22 mouse cellular contexts compared by ENCODE assay signal in the genomic region with DNA sequence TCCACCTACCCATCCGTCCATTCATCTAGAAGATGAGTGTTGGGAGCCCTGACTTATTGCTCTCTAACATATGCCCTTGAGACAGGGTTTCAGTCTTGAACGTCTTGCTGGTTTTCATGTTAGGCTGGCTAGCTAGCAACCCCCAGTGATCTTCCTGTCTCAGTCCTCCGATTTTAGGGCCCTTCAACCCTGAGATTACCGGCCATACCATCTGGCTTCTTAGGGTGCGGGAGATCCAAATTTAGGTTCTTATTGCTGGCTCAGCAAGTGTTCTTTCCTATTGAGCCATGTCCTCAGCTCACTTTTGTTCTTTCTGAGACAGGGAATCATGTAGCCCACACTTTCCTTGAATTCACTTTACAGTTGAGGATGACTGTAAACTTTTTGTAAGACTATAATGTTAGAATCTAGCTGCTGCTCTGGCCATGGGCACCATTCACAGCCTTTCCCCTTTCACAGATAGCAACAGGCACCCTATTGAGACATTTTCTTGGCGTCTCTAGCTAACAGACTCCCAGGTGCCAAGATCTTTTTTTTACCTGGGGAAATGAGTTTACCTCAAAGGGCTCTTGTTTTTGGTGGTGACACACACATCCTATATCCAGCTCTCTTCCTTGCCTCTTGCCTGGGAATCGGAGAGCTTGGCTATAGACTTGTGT. TPM values are rescaled to one million over a fixed set of nuclear protein-coding genes. Genes with fewer than 3 reads are reported as not detected.
DNase-seq lines count a peak whose midpoint lies in the region; ATAC-seq and TF ChIP-seq lines count a peak whose summit lies in the region.
"Had no signal": no experiment of that assay in that cellular context is flagged by ENCODE, and none has a peak within 500 bp of the region (broad histone marks: within the 10 kb centered on the region; RNA-seq: fewer than 3 reads in every experiment).

No protein-coding gene starts in this region.

- TF ChIP-seq EP300 in liver, postnatal 0 days (IDR thresholded peaks at IDR 0.05; ENCODE audit: low read depth), result no peak

- peak; percentile 38 for DNase-seq in heart, embryonic 10.5 days (ENCODE audit: low spot score)
- no peak for DNase-seq in heart, adult 9 months (ENCODE audit: low spot score in 2 of 2)
- DNase-seq in liver, postnatal 0 days, result no peak
- DNase-seq in brain, adult 2 months (ENCODE audit: low read depth, low spot score), result peak; percentile 70
- no peak for DNase-seq in right cerebral cortex, adult 18-20 months
- DNase-seq: adrenal gland, adult 2 months; forebrain, postnatal 0 days; heart, adult 18-20 months; kidney, adult 8-10 months; kidney, postnatal 36 days; layer of hippocampus, adult 9-11 months; lung, adult 2 months; lung, postnatal 36 days; retina, postnatal 1 day; thymus, adult 18-20 months had no signal

- no peak overlapping the region for H3K9ac ChIP-seq in liver, embryonic 16.5 days (ENCODE audit: low read depth, low read length)
- H3K9ac ChIP-seq in liver, postnatal 0 days (replicated peaks), result no peak overlapping the region
- H3K9ac ChIP-seq: forebrain, postnatal 0 days; limb, embryonic 13.5 days; midbrain, embryonic 15.5 days had no signal

- H3K4me1 ChIP-seq in heart, embryonic 10.5 days, result peaks cover 22% of the 10 kb centered on the region; the same call in 1 of the 2 replicates
- peaks cover 38% of the 10 kb centered on the region for H3K4me1 ChIP-seq in liver, embryonic 16.5 days (ENCODE audit: control insufficient read depth, low read depth, low read length)
- H3K4me1 ChIP-seq in liver, postnatal 0 days (ENCODE audit: insufficient read depth), result peaks cover 29% of the 10 kb centered on the region
- H3K4me1 ChIP-seq: midbrain, embryonic 15.5 days had no signal

- no peak for TF ChIP-seq CTCF in liver, postnatal 0 days (IDR thresholded peaks at IDR 0.05; ENCODE audit: low read depth)

- WGBS in heart, embryonic 10.5 days, result 73% methylated on average over 7 of the region's 7 CpGs
- WGBS in liver, embryonic 16.5 days (ENCODE audit: insufficient replicate concordance), result 65% methylated on average over 7 of the region's 7 CpGs
- 72% methylated on average over 7 of the region's 7 CpGs for WGBS in liver, postnatal 0 days (ENCODE audit: insufficient replicate concordance)
- 86% methylated on average over 7 of the region's 7 CpGs for WGBS in macrophage (ENCODE audit: missing documents)

- H3K27me3 ChIP-seq in heart, embryonic 10.5 days (ENCODE audit: insufficient read depth, poor library complexity, severe bottlenecking), result no peaks in the 10 kb centered on the region
- no peaks in the 10 kb centered on the region for H3K27me3 ChIP-seq in liver, embryonic 16.5 days (ENCODE audit: control insufficient read depth, insufficient read depth, low read depth, low read length)
- no peaks in the 10 kb centered on the region for H3K27me3 ChIP-seq in liver, postnatal 0 days (ENCODE audit: insufficient read depth, low read length)
- H3K27me3 ChIP-seq: limb, embryonic 13.5 days; midbrain, embryonic 15.5 days had no signal

- H3K27ac ChIP-seq in heart, embryonic 10.5 days, result no peak overlapping the region
- peak overlapping the region; percentile 14; the same call in 1 of the 2 replicates for H3K27ac ChIP-seq in liver, embryonic 16.5 days (ENCODE audit: low read length)
- H3K27ac ChIP-seq in liver, postnatal 0 days (ENCODE audit: low read depth), result no peak overlapping the region
- H3K27ac ChIP-seq in macrophage, result peak overlapping the region; percentile 16; the same call in 1 of the 2 replicates
- H3K27ac ChIP-seq: hindbrain, postnatal 0 days; limb, embryonic 13.5 days; midbrain, embryonic 15.5 days had no signal

- H3K4me3 ChIP-seq in heart, embryonic 10.5 days, result no peak overlapping the region
- no peak overlapping the region for H3K4me3 ChIP-seq in liver, embryonic 16.5 days (ENCODE audit: low read depth, low read length)
- H3K4me3 ChIP-seq in liver, postnatal 0 days (ENCODE audit: low read depth, low read length), result no peak overlapping the region
- H3K4me3 ChIP-seq in macrophage (ENCODE audit: inconsistent target), result no peak overlapping the region
- H3K4me3 ChIP-seq: erythroblast, embryonic 14.5 days; limb, embryonic 13.5 days; midbrain, embryonic 15.5 days had no signal

- H3K9me3 ChIP-seq in heart, embryonic 10.5 days, result no peaks in the 10 kb centered on the region
- no peaks in the 10 kb centered on the region for H3K9me3 ChIP-seq in liver, embryonic 16.5 days (replicated peaks; ENCODE audit: control insufficient read depth, low read length)
- no peaks in the 10 kb centered on the region for H3K9me3 ChIP-seq in liver, postnatal 0 days (ENCODE audit: low read length)
- H3K9me3 ChIP-seq: G1E; limb, embryonic 13.5 days; midbrain, embryonic 15.5 days had no signal

- ATAC-seq in liver, embryonic 16.5 days (ENCODE audit: low read depth), result no peak
- ATAC-seq in liver, postnatal 0 days, result no peak
- ATAC-seq: forebrain, postnatal 0 days; hindbrain, postnatal 0 days; midbrain, embryonic 15.5 days had no signal

- peaks cover 99% of the 10 kb centered on the region for H3K79me2 ChIP-seq in macrophage (ENCODE audit: inconsistent target)

- no peaks in the 10 kb centered on the region for H3K36me3 ChIP-seq in heart, embryonic 10.5 days
- no peaks in the 10 kb centered on the region for H3K36me3 ChIP-seq in liver, embryonic 16.5 days (ENCODE audit: control insufficient read depth, insufficient read depth)
- no peaks in the 10 kb centered on the region for H3K36me3 ChIP-seq in liver, postnatal 0 days (replicated peaks; ENCODE audit: insufficient read depth, low read length)
- H3K36me3 ChIP-seq in macrophage (ENCODE audit: inconsistent target), result no peaks in the 10 kb centered on the region
- H3K36me3 ChIP-seq: limb, embryonic 13.5 days; midbrain, embryonic 15.5 days had no signal

- H3K4me2 ChIP-seq in liver, embryonic 16.5 days (ENCODE audit: low read depth, low read length), result no peak overlapping the region
- H3K4me2 ChIP-seq in liver, postnatal 0 days (ENCODE audit: low read depth, low read length), result no peak overlapping the region
- H3K4me2 ChIP-seq: limb, embryonic 13.5 days; midbrain, embryonic 15.5 days had no signal

RNA-seq across cellular contexts. Expression of a gene that starts 9.2 kb away (rescaled TPM):
- 11.5 and 18.2 TPM in 2 replicates for polyA plus RNA-seq in heart, embryonic 10.5 days (2016; fragmentation: Nextera tagmentation; extraction: Ambion mirVana)
- 8.2 and 9.0 TPM in 2 replicates for polyA plus RNA-seq in liver, embryonic 16.5 days (2015; fragmentation: Nextera tagmentation; extraction: Ambion mirVana)
- polyA plus RNA-seq in liver, postnatal 0 days (2015; fragmentation: Nextera tagmentation; extraction: Ambion mirVana), result 5.4 and 5.6 TPM in 2 replicates
- 1,000 to 10,000 TPM in 13 of 26 experiments, 100 to 1,000 TPM in 13; 377 to 2,472 (median 952) TPM for total RNA-seq in macrophage (2018; cell fraction: chromatin; rRNA removed)
- total RNA-seq in macrophage (2018; cell fraction: cytosol; rRNA removed), result 100 to 1,000 TPM; 337 to 883 (median 545) TPM
- total RNA-seq in macrophage (2018; cell fraction: nucleus; rRNA removed), result 1,000 to 10,000 TPM in 9 of 26 experiments, 100 to 1,000 TPM in 17; 456 to 1,463 (median 788) TPM
- 244 to 329 TPM (median 315 TPM) in 3 replicates for polyA plus RNA-seq in macrophage (2018)

Comparison
In these comparisons a context has a peak if more than half of its experiments do, and no peak if none do; other contexts are left out.
1. DNase-seq: peak in heart, embryonic 10.5 days (single experiment) and brain, adult 2 months (single experiment); none in heart, adult 9 months (0 of 2), liver, postnatal 0 days (single experiment) and right cerebral cortex, adult 18-20 months (single experiment).
2. H3K27ac ChIP-seq: peak in liver, embryonic 16.5 days (single experiment) and macrophage (single experiment); none in heart, embryonic 10.5 days (single experiment) and liver, postnatal 0 days (single experiment).
3. RNA of a gene that starts 9.2 kb away (polyA plus RNA-seq): 244 to 329 TPM in macrophage; 11.5 to 18.2 TPM in heart, embryonic 10.5 days, 8.2 to 9.0 TPM in liver, embryonic 16.5 days and 5.4 to 5.6 TPM in liver, postnatal 0 days; every median in the first group is over 10 times any median in the second.